Mouse (Mus musculus): Measurements from ENCODE around the gene Gja1. TPM values are rescaled to one million over a fixed set of nuclear protein-coding genes. Genes with fewer than 3 reads are reported as not detected.
A peak's percentile ranks its signal among the peaks of the same experiment; 100 is the strongest.

The Gja1 gene
- 47.2 and 49.6 TPM in 2 replicates for polyA plus RNA-seq (2014; fragmentation: Nextera tagmentation; extraction: Ambion mirVana)

DNA sequence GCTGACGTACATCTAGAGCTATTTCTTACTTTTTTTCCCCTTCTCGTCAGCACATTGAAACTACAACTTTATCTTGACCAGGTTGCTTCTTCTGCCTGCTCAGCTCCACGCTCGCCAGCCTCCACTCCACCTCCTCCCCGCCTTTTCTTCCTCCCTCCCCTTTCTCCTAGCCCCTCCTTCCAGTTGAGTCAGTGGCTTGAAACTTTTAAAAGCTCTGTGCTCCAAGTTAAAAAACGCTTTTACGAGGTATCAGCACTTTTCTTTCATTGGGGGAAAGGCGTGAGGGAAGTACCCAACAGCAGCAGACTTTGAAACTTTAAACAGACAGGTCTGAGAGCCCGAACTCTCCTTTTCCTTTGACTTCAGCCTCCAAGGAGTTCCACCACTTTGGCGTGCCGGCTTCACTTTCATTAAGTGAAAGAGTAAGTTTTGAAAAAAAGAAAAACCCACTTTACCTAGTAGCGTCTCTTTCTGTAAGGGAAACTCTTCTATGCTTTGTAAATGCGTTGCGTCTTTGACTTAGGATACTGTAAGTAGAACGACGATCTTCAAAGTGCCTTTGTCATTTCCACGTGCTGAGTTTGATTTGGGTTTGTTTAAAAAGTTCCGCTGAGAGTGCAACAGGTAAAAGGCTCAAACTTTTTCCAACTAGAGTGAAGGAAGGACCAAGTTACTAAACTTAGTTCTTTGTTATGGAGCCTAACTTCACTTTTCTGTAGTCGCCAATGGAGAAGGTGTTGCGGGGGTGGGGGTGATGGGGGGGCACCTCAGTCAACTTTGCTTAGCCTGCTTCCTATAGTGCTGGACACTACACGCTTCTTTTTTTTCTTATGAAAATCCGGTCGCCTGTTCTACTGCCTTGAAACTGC lies at the start of gene Gja1:
Gja1 (plus strand) TSS at position 234 of the 869 bp plus-strand sequence.
- Histone ChIP-seq H3K4me3 (ENCODE audit: low read depth, low read length) (peak within 1 kb of the TSS; percentile 62), H3K9me3 (ENCODE audit: control insufficient read depth, low read length) (no peaks in the 10 kb centered on the region), H3K4me1 (replicated peaks; ENCODE audit: control insufficient read depth, insufficient read depth, low read length) (no peaks in the 10 kb centered on the region), H3K36me3 (ENCODE audit: control insufficient read depth, insufficient read depth, low read length) (no peaks in the 10 kb centered on the region), H3K9ac (ENCODE audit: low read depth, low read length) (peak within 1 kb of the TSS; percentile 60), H3K27ac (ENCODE audit: low read depth, low read length) (no peak within 1 kb of the TSS), H3K27me3 (replicated peaks; ENCODE audit: control insufficient read depth, insufficient read depth, low read length) (no peaks in the 10 kb centered on the region), H3K4me2 (peak within 1 kb of the TSS; percentile 77)
- DNase-seq (ENCODE audit: low spot score): peak; percentile 60
- peak; percentile 68 for ATAC-seq (replicated peaks; ENCODE audit: low FRiP score)
- WGBS: under 1% methylated on average over 23 of the region's 23 CpGs

DNA sequence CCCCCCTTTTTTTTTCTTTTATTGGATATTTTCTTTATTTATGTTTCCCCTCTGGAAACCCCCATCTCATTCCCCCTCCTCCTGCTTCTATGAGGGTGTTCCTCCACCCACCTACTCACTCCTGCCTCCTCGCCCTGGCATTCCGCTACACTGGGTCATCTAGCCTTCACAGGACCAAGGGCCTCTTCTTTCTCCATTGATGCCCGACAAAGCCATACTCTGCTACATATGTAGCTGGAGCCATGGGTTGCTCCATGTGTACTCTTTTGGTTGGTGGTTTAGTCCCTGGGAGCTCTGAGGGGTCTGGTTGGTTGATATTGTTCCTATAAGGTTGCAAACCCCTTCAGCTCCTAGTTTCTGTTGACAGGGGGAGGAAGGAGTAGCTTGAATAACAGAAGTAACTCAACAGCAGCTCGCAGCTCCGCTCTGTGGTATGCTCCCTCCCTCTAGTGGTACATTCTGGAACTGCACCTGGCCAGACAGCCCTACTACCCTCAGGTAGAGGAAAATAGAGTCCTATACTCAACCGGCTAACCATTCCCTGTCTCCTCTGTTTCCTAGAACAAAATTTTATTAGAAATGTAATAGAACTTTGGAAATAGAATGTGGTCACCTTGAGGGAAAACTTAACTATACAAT lies 38.2 kb upstream of the Gja1 start:
- Histone ChIP-seq H3K4me2 (no peak overlapping the region), H3K27me3 (replicated peaks; ENCODE audit: control insufficient read depth, insufficient read depth, low read length) (no peaks in the 10 kb centered on the region), H3K36me3 (ENCODE audit: control insufficient read depth, insufficient read depth, low read length) (no peaks in the 10 kb centered on the region), H3K9me3 (ENCODE audit: control insufficient read depth, low read length) (no peaks in the 10 kb centered on the region), H3K4me3 (ENCODE audit: low read depth, low read length) (no peak overlapping the region), H3K4me1 (replicated peaks; ENCODE audit: control insufficient read depth, insufficient read depth, low read length) (no peaks in the 10 kb centered on the region), H3K9ac (ENCODE audit: low read depth, low read length) (no peak overlapping the region), H3K27ac (ENCODE audit: low read depth, low read length) (no peak overlapping the region)
- 53% methylated on average over 6 of the region's 6 CpGs for WGBS
- peak; percentile 77 for ATAC-seq (replicated peaks; ENCODE audit: low FRiP score)
- peak; percentile 70 for DNase-seq (ENCODE audit: low spot score)

- 79% methylated on average over 4 of the region's 4 CpGs for WGBS
- DNase-seq (ENCODE audit: low spot score) (no peak), ATAC-seq (replicated peaks; ENCODE audit: low FRiP score) (no peak)
- Histone ChIP-seq H3K4me1 (replicated peaks; ENCODE audit: control insufficient read depth, insufficient read depth, low read length) (no peaks in the 10 kb centered on the region), H3K9me3 (ENCODE audit: control insufficient read depth, low read length) (no peaks in the 10 kb centered on the region), H3K36me3 (ENCODE audit: control insufficient read depth, insufficient read depth, low read length) (no peaks in the 10 kb centered on the region), H3K27me3 (replicated peaks; ENCODE audit: control insufficient read depth, insufficient read depth, low read length) (no peaks in the 10 kb centered on the region), H3K4me3 (ENCODE audit: low read depth, low read length) (no peak overlapping the region), H3K9ac (ENCODE audit: low read depth, low read length) (no peak overlapping the region), H3K4me2 (no peak overlapping the region), H3K27ac (ENCODE audit: low read depth, low read length) (no peak overlapping the region)
These were observed 16.7 kb upstream of the Gja1 start for GRCm38 (mm10) chr10:56360472-56360871.

DNA sequence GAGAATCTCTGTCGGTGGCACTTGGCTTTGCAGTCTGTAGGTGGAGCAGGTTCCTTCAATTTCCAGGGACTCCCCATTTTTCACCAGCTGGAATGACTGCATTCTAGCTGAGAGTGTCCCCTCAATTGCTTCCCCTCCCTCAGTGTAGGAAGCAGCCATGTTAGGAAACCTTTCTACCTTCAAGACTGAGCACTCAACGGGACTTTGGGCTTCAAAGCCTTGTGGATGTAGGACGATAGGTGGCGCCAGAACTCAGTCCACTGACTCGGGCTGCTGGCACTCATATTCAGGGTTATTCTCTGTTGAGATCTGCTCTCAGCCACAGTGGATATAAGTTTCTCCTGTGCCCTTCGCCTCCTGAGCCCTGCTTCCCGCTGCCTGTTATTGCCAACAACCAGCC lies 8.1 kb upstream of the Gja1 start:
- no peak overlapping the region for H3K9ac ChIP-seq (ENCODE audit: low read depth, low read length)
- no peaks in the 10 kb centered on the region for H3K9me3 ChIP-seq (ENCODE audit: control insufficient read depth, low read length)
- no peaks in the 10 kb centered on the region for H3K4me1 ChIP-seq (replicated peaks; ENCODE audit: control insufficient read depth, insufficient read depth, low read length)
- DNase-seq (ENCODE audit: low spot score) (peak; percentile 38), ATAC-seq (replicated peaks; ENCODE audit: low FRiP score) (no peak)
- no peak overlapping the region for H3K4me2 ChIP-seq
- no peak overlapping the region for H3K27ac ChIP-seq (ENCODE audit: low read depth, low read length)
- no peaks in the 10 kb centered on the region for H3K36me3 ChIP-seq (ENCODE audit: control insufficient read depth, insufficient read depth, low read length)
- WGBS: 13% methylated on average over 7 of the region's 7 CpGs
- H3K4me3 ChIP-seq (ENCODE audit: low read depth, low read length): no peak overlapping the region
- no peaks in the 10 kb centered on the region for H3K27me3 ChIP-seq (replicated peaks; ENCODE audit: control insufficient read depth, insufficient read depth, low read length)

DNA sequence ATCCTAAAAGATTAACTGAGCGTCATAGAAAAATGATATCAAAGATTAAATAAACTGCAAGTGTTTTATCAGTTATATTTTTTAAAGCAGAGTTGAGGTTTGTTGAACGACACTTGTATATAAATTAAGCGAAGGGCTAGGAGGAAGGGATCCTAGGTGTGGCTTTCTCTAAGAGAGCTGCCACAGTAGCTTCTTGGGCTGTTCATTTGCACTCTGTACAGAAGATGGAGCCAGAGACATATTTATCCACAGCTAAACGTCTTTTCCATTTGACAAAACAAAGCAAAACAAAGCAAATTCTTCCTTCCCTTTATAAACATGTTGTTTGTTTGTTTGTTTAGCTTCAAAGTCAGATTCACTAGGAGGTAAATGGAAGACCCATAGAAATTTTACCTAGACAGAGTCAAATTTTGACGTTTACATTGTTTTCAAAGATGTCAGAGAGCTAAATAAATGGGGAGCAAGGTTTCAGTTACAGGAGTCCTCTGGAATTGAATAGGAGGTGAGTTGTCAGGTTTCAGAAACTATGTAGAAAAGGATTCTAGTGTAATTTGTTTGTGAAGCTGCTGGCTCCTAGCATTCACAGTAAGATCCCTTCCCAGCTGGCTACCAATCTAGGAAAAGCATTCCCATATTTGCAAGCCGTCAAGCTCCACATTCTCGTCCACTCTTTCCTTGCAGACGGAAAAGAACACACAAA lies 4.0 kb upstream of the Gja1 start:
- no peaks in the 10 kb centered on the region for H3K9me3 ChIP-seq (ENCODE audit: control insufficient read depth, low read length)
- no peak overlapping the region for H3K27ac ChIP-seq (ENCODE audit: low read depth, low read length)
- H3K36me3 ChIP-seq (ENCODE audit: control insufficient read depth, insufficient read depth, low read length): no peaks in the 10 kb centered on the region
- ATAC-seq (replicated peaks; ENCODE audit: low FRiP score): no peak
- WGBS: 34% methylated on average over 8 of the region's 8 CpGs
- H3K4me2 ChIP-seq: no peak overlapping the region; the same call in 1 of the 2 replicates
- no peak for DNase-seq (ENCODE audit: low spot score)
- H3K27me3 ChIP-seq (replicated peaks; ENCODE audit: control insufficient read depth, insufficient read depth, low read length): no peaks in the 10 kb centered on the region
- H3K4me3 ChIP-seq (ENCODE audit: low read depth, low read length): no peak overlapping the region
- H3K9ac ChIP-seq (ENCODE audit: low read depth, low read length): no peak overlapping the region
- no peaks in the 10 kb centered on the region for H3K4me1 ChIP-seq (replicated peaks; ENCODE audit: control insufficient read depth, insufficient read depth, low read length)

DNA sequence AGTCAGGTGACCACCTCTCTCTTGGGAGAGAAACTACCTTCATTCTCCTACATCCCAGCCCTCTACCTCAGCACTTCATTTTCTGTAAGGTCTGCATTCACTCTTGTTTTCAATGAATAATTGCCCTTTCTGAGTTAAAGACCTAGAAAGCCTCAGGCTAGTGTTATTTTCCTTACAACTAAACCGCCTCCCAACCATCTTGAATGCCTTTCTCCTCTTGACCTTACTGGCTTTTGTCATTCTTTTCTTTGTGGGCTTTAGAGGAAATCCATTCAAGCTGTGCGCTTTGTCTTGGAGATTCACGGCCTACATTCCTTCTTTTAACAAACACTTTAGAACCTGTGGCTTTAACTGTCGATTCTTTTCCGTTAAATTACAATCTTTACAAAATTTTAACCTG lies 3.0 kb upstream of the Gja1 start:
- ATAC-seq (replicated peaks; ENCODE audit: low FRiP score) (no peak), DNase-seq (ENCODE audit: low spot score) (no peak)
- no peaks in the 10 kb centered on the region for H3K4me1 ChIP-seq (replicated peaks; ENCODE audit: control insufficient read depth, insufficient read depth, low read length)
- no peaks in the 10 kb centered on the region for H3K27me3 ChIP-seq (replicated peaks; ENCODE audit: control insufficient read depth, insufficient read depth, low read length)
- 48% methylated on average over 5 of the region's 5 CpGs for WGBS
- no peak overlapping the region for H3K27ac ChIP-seq (ENCODE audit: low read depth, low read length)
- H3K36me3 ChIP-seq (ENCODE audit: control insufficient read depth, insufficient read depth, low read length): no peaks in the 10 kb centered on the region
- no peak overlapping the region for H3K9ac ChIP-seq (ENCODE audit: low read depth, low read length)
- H3K4me3 ChIP-seq (ENCODE audit: low read depth, low read length): no peak overlapping the region
- no peaks in the 10 kb centered on the region for H3K9me3 ChIP-seq (ENCODE audit: control insufficient read depth, low read length)
- no peak overlapping the region for H3K4me2 ChIP-seq

DNA sequence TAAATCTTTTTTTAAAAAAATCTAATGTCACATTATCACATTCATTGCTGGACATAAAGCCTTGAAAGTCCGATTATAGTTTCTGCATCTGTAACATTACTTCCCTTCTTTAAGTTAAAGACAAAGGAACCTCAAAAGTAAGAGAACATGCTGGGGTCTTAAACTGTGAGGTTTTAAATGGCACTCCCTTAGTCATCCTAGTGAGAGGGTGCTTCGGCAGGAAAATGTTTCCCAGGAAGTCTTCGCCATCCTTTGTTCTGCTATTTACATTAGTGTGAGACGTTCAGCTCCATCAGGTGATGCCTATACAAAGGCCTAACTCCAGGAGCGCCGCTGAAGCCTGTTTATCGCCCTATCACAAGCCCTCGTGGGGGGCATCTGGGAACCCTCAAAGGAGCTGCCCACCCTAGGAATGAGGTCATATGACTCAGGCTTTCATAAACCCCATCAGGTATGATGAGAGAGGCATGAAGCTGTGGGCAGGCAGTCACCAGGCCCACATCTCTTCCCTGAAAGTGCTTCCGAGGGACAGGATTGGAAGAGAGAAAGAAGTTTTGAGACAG lies 1.1 kb upstream of the Gja1 start:
- Histone ChIP-seq H3K4me2 (no peak overlapping the region), H3K27me3 (replicated peaks; ENCODE audit: control insufficient read depth, insufficient read depth, low read length) (no peaks in the 10 kb centered on the region), H3K9ac (ENCODE audit: low read depth, low read length) (no peak overlapping the region), H3K36me3 (ENCODE audit: control insufficient read depth, insufficient read depth, low read length) (no peaks in the 10 kb centered on the region), H3K27ac (ENCODE audit: low read depth, low read length) (no peak overlapping the region), H3K4me1 (replicated peaks; ENCODE audit: control insufficient read depth, insufficient read depth, low read length) (no peaks in the 10 kb centered on the region), H3K9me3 (ENCODE audit: control insufficient read depth, low read length) (no peaks in the 10 kb centered on the region), H3K4me3 (ENCODE audit: low read depth, low read length) (no peak overlapping the region)
- WGBS: 39% methylated on average over 9 of the region's 9 CpGs
- ATAC-seq (replicated peaks; ENCODE audit: low FRiP score) (no peak), DNase-seq (ENCODE audit: low spot score) (no peak)

GRCm38 (mm10) chr10:56377966-56378647 lies 977 bp downstream of the Gja1 start:
- ATAC-seq (replicated peaks; ENCODE audit: low FRiP score) (0 out of 2 replicates have a peak, but pooled peaks have one; percentile 18), DNase-seq (ENCODE audit: low spot score) (peak; percentile 53)
- Histone ChIP-seq H3K27ac (ENCODE audit: low read depth, low read length) (peak overlapping the region; percentile 62; the same call in 1 of the 2 replicates), H3K36me3 (ENCODE audit: control insufficient read depth, insufficient read depth, low read length) (no peaks in the 10 kb centered on the region), H3K4me3 (ENCODE audit: low read depth, low read length) (peak overlapping the region; percentile 62), H3K4me1 (replicated peaks; ENCODE audit: control insufficient read depth, insufficient read depth, low read length) (no peaks in the 10 kb centered on the region), H3K27me3 (replicated peaks; ENCODE audit: control insufficient read depth, insufficient read depth, low read length) (no peaks in the 10 kb centered on the region), H3K9me3 (ENCODE audit: control insufficient read depth, low read length) (no peaks in the 10 kb centered on the region), H3K9ac (ENCODE audit: low read depth, low read length) (peak overlapping the region; percentile 60), H3K4me2 (peak overlapping the region; percentile 77)
- 1% methylated on average over 25 of the region's 25 CpGs for WGBS
